Mouse (Mus musculus) CH12.LX (cell line): ENCODE measurements at regions not wholly inside any gene's neighbourhood (a gene's known extent, or its start where the extent isn't known, plus 50 kb on each side); places are given as distances from the start of the nearest gene placed in this dataset.

Source experiments
- BHLHE40 ChIP-seq: IDR thresholded peaks from 2 replicates; pipeline ENCODE4 v1.6.1; 2011; ENCODE audit warnings: mild to moderate bottlenecking, low read depth, low read length, improper control_type of control experiment
- CHD2 ChIP-seq: IDR thresholded peaks from 2 replicates; pipeline ENCODE4 v1.6.1; 2011; ENCODE audit warnings: low read length, improper control_type of control experiment
- CTCF ChIP-seq, 2 experiments: IDR thresholded peaks in 1 of 2; conservative IDR thresholded peaks in 1 of 2; 2 replicates each; pipeline ENCODE4 v1.5.1; 2011 to 2012; ENCODE audit warnings: low read depth in 2 of 2, low read length in 2 of 2, improper control_type of control experiment in 1 of 2, inconsistent platforms in 1 of 2, mild to moderate bottlenecking in 1 of 2, moderate library complexity in 1 of 2
- EP300 ChIP-seq: IDR thresholded peaks from 2 replicates; pipeline ENCODE4 v1.6.1; 2011; ENCODE audit warnings: low read length, improper control_type of control experiment
- JUN ChIP-seq: IDR thresholded peaks from 2 replicates; pipeline ENCODE4 v1.6.1; 2011; ENCODE audit warnings: low read depth, mild to moderate bottlenecking, low read length, improper control_type of control experiment, moderate library complexity; ENCODE audit not compliant: insufficient read depth
- MAX ChIP-seq: IDR thresholded peaks from 2 replicates; pipeline ENCODE4 v1.6.1; 2011; ENCODE audit warnings: low read length, improper control_type of control experiment
- MXI1 ChIP-seq: IDR thresholded peaks from 2 replicates; pipeline ENCODE4 v1.6.1; 2011; ENCODE audit warnings: mild to moderate bottlenecking, low read depth, low read length, improper control_type of control experiment
- NELFE ChIP-seq: IDR thresholded peaks from 2 replicates; pipeline ENCODE4 v1.6.1; 2011; ENCODE audit warnings: low read depth, low read length, improper control_type of control experiment
- POLR2A ChIP-seq: IDR thresholded peaks from 2 replicates; pipeline ENCODE4 v1.6.1; 2011; ENCODE audit warnings: low read depth, mild to moderate bottlenecking, improper control_type of control experiment, low read length
- SMC3 ChIP-seq: IDR thresholded peaks from 2 replicates; pipeline ENCODE4 v1.6.1; 2011; ENCODE audit warnings: low read depth, low read length, improper control_type of control experiment
- TBP ChIP-seq: conservative IDR thresholded peaks from 2 replicates; pipeline ENCODE4 v1.6.1; 2011; ENCODE audit warnings: low read depth, low read length, improper control_type of control experiment
- ZKSCAN1 ChIP-seq: IDR thresholded peaks from 2 replicates; pipeline ENCODE4 v1.6.1; 2012; ENCODE audit warnings: low read depth, inconsistent platforms, low read length, improper control_type of control experiment, borderline replicate concordance

- no peak for TF ChIP-seq TBP
- no peak for TF ChIP-seq JUN
- no peak for TF ChIP-seq NELFE
- TF ChIP-seq POLR2A: no peak
- no peak for TF ChIP-seq CTCF (conservative IDR thresholded peaks at IDR 0.05 in 1 of 2, IDR thresholded peaks at IDR 0.05 in 1 of 2; ENCODE audit: low read depth in 2 of 2, low read length in 2 of 2)
- no peak for TF ChIP-seq SMC3
- TF ChIP-seq ZKSCAN1: no peak
- TF ChIP-seq EP300: no peak
- TF ChIP-seq BHLHE40: peak; percentile 53
- 0 out of 2 replicates have a peak, but pooled peaks have one; percentile 13 for TF ChIP-seq CHD2
- TF ChIP-seq MXI1: no peak
- TF ChIP-seq MAX: no peak
Measured at GRCm38 (mm10) chr12:77139718-77140117, 98.2 kb upstream of the Fut8 start.
